Mouse (Mus musculus): Measurements from ENCODE around the gene Pacs1.
A peak's percentile ranks its signal among the peaks of the same experiment; 100 is the strongest.
"Not testable (repeated sequence)": the region's sequence is repeated elsewhere in the genome, so short reads cannot be mapped to it uniquely, and the experiment has no call there.

Pacs1 gene

DNA sequence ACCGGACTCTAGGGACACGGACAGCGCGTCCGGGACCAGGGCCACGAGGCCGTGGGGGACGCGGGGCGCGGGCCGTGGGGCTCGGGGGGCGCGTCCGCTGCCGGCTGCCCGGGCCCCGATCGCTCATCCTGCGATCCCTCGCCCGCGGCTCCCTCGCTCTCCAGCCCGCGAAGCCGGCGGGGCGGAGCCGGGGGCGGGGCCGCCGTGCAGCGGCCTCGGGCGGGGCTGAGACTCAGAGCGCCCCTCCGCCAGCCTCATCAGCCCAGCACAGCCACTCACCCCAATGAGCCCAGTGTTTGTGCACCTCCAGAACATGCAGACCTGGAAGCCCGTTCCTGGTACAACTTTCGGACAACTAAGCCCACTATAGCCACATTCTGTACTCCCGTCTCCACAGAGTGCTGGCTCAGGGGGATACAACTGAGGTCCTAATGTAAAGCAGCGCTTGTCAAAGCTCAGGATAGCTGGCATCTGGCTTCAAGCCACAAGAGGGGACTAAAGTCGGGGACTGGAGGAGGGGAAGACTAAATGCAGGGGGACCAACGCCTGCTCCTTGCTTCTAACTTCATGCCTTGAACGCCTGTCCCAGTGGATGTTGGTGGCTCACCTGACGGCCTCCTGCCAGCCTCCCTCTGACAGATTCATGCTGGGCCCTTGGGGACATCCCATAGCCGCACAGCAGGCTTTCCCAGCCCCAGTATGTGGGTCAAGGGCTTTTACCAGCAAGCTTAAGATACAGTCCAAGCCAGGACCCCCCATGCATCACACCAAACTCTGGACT, 174.4 kb downstream of the Pacs1 start, which contains the start of gene Cnih2:
Cnih2 (minus strand) TSS at position 159 of the 781 bp plus-strand sequence.
- DNase-seq (ENCODE audit: extremely low read depth, insufficient read length, low spot score), result peak; percentile 62

DNA sequence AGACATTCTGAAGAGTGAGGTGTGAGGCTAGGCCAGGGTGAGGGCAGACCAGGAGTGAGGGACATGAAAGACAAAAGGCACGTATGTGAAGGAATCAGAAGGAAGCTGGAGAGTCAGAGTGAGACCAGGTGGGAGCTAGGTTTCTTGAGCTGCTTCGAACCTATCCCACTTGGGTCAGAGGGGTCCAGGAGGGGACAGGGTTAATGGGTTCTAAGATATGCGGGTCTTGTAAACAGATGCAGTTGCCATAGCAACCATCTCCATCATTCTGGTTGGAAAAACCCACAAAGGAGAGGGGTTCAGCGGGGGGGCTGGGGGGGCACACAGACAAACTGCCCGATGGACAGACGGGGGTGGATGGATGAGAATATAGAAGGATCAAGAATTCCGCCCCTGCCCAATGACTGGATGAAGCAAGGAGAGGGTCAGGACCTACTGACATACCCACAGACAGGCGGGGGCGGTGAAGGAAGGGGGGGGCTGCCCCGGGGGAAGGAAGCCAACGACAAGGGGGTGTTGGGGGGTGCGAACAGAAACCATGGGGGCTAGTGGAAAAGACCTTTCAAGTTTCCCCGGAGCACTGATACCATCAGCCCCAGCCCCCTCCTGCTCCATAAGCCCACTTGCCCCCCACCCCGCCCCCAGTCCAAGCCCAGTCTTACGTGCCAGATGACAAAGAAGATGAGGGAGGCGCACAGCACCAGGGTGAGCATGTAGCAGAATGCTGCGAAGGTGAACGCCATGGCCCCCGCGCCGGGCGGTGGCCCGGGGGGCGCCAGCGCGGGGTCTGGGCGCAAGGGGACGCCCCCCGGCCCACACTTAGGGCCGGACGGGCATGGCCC, 175.2 kb downstream of the Pacs1 start:
- no peak for DNase-seq (ENCODE audit: extremely low read depth, insufficient read length, low spot score)

DNA sequence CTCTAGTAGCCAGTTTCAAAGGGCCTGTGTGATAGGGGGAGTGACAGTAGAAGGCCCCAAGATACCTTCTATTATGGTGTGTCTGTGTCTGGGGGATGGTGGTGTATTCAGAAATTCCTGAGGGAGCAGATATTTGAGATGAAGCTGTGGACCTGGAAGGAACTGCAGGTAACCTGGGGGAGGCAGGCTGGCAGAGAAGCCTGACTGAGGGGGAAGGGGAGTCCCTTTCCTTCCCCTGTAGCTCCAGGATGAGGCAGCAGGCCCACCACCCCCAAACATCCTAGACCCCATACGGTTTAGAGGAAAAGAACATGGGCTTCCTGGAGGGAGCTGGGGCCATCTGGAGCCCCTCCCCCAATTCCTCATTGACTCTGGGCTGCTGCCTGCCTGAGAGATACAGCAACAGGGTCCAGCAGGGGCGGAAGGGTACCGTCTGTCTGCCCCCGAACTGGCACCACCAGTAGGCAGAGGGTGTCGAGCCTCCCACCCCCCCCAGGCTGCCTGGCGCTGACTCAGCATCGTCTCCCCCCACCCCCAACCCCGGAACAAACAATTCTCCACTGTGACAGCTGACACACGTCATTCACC, 176.9 kb downstream of the Pacs1 start:
- no peak for DNase-seq (ENCODE audit: extremely low read depth, insufficient read length, low spot score)

DNA sequence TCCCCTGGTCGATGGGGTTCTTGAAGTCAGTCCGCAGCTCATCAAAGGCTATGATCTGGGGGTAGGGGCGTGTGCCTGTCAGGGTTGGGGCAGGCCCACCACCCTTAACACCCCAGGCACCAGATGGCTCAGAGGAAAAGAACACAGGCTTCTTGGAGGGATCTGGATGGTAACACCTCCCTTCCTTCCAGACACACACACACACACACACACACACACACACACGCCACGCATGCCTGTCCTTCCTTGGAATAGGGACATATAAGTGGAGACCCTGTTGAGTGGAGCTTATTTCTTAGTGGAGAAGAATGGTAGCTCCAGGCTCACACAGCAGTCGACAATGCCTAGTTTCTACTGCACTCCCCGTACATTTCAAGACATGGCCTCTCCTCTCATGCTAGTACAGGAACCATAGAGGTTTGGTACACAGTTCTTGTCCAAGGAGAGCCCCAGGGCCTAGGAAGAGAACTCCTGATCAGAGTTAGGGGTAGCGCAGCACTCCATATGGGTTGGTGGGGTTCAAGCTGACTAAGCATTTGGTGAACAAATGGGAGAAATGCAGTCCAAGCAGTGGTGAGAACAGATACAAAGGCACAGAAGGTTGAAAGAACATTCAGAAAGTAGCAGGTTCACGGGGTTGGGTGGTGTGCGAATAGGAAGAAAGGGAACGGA, 178.0 kb downstream of the Pacs1 start:
- no peak for DNase-seq (ENCODE audit: extremely low read depth, insufficient read length, low spot score)

DNA sequence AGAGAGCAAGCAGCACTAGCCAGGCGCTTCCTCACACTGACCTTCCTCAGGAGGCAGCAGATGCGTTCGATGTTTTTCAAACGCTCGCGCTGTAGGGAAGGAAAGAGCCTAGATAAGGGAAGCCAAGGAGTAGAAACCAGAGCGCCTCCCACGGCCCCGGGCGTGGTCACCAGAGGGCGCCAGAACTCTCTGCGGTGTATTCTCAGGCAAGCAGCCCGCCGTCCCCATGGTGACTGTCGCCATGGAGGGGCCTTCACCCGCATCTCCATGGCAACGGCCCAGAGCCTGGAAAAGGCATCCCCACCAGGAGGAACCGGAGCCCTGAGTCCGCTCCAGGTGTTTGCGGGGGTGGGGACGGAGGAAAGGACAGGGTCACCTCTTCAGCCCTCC, 178.7 kb downstream of the Pacs1 start:
- DNase-seq (ENCODE audit: extremely low read depth, insufficient read length, low spot score), result peak; percentile 56

DNA sequence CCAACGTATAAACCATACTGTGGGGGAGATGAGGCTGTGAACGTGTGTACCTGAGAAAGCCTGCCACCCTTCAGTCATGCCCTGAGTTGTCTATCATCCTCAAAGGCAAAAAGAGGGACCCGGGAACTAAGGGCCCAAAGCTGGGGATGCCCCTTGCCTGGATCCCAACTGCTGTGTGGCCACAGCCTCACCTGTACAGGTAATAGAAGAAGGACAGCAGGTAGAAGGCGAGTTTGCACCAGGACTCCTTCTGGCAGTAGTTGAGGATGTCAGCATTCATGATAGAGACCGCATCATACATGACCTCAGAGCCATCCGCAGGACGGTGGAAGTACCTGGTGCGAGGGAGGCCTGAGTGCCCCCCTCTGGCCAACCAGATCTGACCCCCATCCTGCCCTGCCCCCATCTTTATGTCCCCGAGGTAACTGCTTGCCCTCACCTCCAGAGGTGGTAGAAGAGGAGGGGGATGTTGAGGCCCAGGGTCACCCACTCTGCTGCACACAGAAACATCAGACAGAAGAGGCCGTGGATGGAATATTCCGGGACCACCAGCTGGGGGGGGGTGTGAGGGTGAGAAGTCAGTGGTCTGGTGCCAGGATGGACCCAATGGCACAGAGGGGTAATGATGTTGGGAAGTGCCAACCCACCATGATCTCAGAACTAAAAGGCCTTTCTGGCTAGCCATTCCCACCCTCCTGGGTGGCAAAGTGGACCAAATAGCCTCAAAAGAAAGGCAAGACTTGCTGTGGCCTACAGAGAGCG, 179.3 kb downstream of the Pacs1 start:
- DNase-seq (ENCODE audit: extremely low read depth, insufficient read length, low spot score), result no peak

DNA sequence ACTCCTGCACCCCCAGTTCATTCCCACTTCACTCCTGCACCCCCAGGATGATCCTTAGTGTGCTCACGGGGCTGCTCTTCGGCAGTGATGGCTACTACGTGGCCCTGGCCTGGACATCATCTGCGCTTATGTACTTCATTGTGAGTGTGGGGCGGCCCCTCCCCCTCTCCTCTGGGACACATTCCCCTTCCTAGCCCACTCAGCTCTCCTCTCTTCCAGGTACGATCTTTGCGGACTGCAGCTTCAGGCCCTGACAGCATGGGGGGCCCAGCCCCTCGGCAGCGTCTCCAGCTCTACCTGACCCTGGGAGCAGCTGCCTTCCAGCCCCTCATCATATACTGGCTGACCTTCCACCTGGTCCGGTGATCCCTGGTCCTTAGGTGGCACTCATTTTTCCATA, 180.8 kb downstream of the Pacs1 start:
- DNase-seq (ENCODE audit: extremely low read depth, insufficient read length, low spot score), result no peak

DNA sequence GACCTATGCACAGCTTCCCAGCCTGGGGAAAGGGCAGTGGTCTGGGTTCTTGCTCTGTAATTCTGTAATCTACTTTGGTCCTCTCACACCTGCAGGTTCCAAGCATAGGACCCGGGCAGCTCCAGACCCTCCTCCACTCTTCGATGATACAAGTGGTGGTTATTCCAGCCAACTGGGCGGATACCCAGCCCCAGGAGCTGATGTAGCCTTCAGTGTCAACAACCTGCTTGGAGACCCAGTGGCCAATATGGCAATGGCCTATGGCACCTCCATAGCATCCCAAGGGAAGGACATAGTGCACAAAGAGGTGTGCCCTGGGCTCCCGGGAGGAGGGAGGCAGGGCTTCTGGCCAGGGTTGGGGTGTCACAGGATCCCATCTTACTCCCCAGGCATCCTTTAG, 183.6 kb downstream of the Pacs1 start:
- DNase-seq (ENCODE audit: extremely low read depth, insufficient read length, low spot score), result no peak

DNA sequence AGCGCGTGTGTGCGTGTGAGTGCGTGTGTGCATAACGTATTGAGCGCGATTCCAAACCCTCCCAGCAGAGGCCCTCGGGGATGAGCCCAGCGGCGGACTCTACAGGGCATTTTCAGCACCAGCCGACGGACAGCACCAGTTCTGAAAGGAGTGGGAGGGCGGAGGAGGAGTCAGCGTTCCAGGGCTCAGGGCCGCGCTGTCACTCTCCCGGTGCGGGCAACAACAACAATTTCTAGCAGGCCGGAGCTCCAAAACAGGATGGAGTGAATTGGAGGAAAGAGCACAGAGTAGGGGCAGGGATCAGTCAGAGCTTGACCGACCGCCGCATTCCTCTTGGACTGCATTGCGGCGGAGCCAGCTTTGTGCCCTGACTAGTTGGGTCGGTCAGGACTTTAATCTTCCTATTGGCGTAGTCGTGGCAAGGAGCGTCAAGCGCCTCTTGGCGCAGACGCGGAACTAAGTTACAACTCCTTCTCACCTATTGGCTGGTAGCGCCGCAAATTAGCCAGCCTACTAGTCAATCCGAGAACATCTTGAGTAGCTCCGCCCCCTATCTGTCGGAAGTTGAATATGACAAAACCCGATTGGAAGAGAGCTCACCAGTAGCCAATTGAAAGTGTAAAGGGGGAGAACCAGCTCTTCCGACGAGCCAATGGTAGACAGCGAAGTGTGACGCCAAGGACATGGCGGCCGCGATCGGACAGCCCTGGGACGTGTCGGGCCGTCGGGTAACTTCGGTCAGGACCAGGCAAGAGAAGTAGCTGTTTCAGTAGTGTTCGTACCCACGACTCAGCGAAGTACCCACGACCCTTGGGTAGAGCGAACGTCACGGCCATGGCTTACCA, 184.8 kb downstream of the Pacs1 start, which contains the start of gene Yif1a:
Yif1a (plus strand) TSS at position 655 of the 845 bp plus-strand sequence.
- DNase-seq (ENCODE audit: extremely low read depth, insufficient read length, low spot score), result peak; percentile 89

DNA sequence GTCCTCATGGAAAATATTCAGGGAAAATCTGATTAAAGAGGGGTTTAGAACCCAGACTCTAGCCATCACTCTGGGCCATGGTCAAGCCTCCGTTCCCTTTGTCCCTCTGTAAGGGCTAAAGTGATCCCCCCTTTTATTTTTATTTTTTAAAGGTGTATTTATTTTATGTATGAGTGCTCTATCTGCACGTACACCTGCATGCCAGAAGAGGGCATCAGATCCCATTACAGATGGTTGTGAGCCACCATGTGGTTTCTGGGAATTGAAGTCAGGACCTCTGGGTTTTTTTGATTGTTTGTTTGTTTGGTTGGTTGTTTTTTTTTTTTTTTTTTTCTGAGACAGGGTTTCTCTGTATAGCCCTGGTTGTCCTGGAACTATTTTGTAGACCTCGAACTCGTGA, 186.4 kb downstream of the Pacs1 start:
- DNase-seq (ENCODE audit: extremely low read depth, insufficient read length, low spot score), result not testable (repeated sequence)

DNA sequence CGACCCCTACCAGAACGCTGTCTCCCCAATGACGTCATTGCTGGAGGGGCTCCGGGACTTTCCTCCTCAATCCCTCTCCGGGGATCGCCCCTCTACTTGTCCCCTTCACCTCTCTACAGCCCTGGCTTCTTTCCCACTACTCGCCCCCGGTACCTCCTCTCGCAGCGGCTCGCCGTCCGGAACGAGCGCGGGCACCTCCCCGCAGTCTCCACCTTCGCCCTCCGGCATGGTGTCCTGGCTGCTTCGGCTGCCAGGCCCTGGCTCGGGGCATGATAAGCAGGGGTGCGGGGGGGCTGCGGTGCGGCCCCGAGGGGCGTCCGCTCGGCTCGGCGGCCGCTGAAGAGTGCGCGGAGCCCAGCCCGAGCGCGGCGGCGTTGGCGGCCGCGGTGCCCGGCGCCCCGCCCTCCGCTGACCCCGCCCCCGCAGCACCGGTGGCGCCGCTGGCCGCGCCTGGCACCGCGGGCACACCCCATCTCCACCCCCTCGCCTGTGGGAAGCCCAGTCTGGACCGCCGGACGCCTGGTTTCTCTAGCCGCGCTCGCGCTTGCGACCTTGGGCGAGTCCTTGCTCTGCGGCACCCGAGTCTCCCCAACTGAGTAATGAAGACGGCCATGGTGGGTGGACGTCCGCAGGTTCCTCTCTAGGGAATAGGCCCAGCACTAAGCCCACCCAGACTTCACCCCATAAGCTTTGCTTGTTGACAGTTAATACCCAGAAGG, 187.6 kb downstream of the Pacs1 start, which contains the start of gene Tmem151a:
Tmem151a (minus strand) TSS at position 387 of the 719 bp plus-strand sequence.
- peak; percentile 70 for DNase-seq (ENCODE audit: extremely low read depth, insufficient read length, low spot score)

DNA sequence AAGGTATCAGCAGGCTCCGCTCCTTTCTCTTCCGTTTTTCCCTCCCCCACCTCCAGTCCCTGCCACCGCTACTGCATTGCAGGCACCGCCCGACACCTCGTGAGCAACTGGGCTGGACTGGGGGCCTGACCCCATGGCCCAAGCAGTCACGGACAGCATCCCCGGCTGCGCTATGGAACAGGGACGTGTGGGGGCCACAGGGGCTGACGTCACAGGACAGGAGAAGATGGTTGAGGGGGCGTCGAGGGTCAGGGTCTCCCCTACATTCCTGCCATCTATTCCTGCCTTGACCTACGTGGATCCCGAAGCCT, 188.1 kb downstream of the Pacs1 start:
- DNase-seq (ENCODE audit: extremely low read depth, insufficient read length, low spot score), result peak; percentile 64

DNA sequence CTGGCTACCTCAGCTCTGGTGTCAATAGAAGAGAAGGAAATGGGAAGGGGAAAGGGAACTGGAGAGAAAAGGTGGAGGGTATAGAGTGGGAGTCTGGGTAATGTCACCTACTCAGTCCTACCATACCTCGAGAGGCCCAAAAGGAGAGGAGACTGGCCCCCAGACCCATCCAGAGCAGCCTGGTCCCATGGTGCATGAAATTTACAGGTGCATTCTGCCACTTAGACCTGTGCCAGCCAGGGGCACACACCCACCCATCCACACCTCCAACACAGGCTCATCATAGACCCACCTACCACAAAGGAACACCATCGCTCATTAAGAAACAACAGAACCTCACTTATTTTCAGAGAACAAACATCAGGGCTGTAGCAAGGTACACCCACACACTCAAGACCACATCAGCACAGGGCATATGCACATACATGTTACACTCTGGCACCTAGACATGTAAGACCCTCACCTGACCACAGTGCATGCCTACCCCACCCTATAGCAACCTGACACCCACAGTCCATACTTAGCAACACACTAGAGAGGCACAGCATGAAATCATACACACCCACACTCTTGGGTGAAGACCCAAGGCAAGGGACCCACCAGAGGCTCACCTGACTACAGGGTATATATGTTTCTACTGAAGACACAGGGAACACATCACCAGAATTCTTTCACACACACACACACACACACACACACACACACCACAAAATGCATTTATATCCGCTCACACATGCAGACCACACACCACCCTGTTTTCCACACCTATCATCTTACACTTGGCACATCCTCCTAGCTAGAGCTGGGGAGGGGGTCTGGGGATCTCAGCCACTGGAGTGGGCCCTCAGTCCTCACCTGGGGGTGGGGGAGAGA, 188.7 kb downstream of the Pacs1 start:
- no peak for DNase-seq (ENCODE audit: extremely low read depth, insufficient read length, low spot score)
